Mouse (Mus musculus) kidney, adult 8-10 months (tissue): ENCODE measurements around the gene Fabp6.

Experiments
- DNase-seq, 2 experiments: peaks; one replicate each; pipeline ENCODE4 v3.0.0; 2022

The Fabp6 gene

DNA sequence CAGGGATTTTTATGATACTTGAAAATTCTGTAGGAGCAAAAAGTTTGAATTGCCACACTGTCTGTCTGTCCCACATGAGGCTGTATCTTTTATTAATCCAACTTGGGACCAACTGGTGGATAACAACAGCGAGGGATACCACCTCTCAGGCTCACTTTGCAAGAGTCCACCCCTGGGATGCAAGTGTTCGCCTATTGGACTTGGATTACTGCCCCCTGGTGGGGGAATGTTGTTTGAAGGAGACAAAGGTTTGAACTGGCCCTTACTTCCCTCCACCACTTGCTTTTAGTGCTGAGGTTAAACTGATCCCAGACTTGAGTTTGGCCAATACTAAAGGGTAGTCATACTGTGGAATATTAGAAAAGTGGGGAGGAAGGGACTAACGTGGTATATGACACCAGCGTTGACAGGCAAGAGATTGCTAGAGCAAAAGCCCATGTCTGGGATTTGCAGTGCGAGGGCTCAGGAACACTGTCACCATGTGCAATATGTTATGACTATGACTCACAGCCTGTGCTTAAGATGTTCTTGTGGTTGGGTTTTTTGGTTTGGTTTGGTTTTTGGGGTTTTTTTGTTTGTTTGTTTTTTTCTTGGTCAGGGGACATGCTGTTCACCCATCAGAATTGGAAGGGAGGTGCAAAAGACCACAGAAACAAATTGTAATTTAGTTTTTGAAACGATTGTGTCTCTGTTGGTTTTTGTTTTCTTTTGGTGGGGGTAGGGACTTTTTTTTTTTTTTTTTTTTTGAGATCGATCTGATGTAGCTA, 14.8 kb downstream of the Fabp6 start, which contains the start of gene 4933415A04Rik:
Gene 4933415A04Rik, plus strand, starts transcription at position 717 of the 767 bp plus-strand sequence.
- peak; percentile 45 to 73 for DNase-seq

DNA sequence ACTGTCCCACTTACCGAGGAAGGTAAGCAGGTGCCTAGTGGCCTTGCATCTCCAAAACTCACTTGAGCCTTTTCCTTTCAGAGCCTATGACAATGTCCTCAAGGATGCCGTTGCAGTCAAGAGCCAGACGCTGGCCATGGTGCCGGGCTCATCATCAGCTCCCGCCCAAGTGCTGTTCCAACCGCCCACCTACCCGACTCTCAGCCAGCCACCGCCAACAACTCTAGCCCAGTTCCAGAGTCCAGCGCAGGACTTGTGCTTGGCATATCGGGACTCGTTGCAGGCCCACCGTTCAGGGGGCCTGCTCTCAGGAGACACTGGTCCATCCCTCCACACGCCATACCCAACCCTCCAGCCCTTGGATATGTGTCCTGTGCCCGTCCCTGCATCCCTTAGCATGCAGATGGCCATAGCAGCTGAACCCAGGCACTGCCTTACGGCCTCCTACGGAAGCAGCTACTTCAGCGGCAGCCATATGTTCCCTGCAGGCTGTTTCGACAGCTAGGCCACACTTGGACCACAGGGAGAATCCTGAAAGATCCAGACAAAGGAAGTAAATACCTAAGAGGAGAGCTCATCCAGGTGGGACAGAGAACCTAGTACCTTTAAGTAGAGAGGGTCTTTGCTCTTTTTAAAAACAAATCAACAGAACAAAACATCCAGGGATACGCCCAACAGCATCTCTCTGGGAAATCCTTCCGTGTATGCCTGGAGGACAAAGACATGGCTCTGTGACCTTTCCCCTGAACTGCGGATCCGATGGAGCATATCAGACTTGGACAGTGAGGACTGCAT, 15.9 kb downstream of the Fabp6 start:
- no peak for DNase-seq

GRCm38 (mm10) chr11:43577713-43578478, 23.4 kb downstream of the Fabp6 start:
- DNase-seq, result no peak

DNA sequence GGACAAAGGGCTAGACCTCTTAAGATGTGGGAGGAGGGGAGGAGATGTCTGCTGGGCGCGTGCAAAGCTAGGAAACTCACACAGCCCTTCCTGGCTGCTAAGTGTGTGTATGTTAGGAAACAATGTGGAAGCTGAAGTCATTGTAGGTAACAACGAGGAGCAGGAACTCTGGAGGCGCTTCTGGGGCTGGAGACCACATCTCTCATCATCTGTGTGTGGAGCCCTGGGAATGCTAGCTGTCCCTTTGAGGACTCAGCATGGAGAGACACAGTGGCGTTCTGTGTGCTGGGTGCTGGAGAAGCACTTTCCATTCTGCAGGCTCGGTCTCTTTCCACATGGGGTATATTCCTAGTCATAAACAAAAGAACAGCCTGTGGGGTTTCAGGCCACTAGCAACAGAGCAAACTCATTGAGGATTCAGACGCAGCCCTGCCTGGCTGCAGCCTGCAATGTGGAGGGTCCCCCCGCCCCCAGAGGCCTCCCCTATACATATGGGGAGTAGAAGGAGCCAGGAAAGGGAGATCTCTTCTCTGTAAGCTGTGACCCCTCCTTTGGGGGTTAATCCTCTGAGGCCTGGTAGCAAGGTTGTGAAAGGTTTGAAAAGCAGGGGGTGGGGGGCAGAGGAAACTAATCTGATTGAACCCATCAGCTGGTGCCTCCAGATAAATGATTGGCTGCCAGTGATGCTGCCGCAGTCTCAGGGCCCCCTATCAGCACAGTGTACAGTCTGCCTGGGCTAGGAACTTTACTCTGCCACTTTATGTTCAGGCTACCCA, 25.8 kb downstream of the Fabp6 start:
- DNase-seq, result no peak

DNA sequence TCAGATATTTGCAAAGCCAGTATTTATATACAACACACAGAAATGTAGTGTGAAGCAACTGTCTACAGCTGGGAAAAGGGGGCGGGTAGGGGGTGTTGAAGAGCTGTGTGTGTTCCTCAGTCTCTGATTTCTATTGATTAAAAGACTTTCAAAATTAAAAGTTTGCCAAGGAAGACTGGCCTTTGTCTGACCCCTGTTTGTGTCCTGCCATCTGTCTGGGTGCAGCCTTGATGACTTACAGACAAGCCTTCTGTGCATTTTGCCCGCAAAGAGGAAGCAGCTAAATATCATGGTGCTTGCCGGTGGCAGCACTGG, 26.3 kb downstream of the Fabp6 start:
- no peak for DNase-seq

DNA sequence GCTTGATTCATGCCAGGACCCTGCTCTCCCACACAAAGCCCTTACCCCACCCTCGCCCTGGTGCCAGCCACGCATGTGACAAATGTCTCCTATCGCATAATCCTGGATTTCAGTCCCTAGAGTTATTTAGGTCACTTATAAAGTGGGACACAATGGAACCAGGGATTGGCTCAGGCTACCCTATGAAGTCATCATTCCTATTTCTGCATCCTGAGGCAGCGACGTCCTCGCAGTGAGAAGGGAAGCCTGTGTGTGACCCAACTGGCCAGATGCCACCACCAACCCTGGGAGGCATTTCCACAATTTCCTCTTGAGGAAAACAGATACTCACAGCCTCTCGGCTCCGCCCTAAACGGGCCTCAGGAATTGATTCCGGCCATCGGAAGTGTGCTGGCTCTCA, 31.7 kb downstream of the Fabp6 start:
- DNase-seq, result peak; percentile 75 to 76

DNA sequence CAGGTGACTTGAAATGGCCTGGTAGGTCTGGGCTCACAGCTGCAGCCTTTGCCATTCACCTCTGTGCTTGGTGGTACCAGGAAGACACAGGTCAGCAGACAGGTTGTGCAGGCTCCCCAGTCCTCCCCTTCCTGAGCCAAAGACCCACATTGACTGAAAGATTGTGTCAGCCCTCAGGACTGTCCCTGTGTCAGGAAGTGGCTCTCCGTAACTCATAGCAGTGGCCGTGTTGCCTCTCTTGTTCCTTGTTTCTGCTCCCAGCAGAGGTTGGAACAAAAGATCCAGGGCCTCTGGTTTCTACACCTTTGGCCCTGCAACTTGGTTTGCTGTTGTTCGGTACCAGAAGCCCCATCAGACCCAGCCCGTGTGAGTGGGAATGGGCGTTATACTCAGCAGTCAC, 32.2 kb downstream of the Fabp6 start:
- DNase-seq, result no peak

- peak in 1 of 2 experiments; percentile 52 for DNase-seq
Measured at GRCm38 (mm10) chr11:43568263-43568662, 33.1 kb downstream of the Fabp6 start.

- no peak for DNase-seq
Measured at GRCm38 (mm10) chr11:43566696-43567095, 34.6 kb downstream of the Fabp6 start.

GRCm38 (mm10) chr11:43565852-43566251, 35.5 kb downstream of the Fabp6 start:
- DNase-seq, result no peak

GRCm38 (mm10) chr11:43565414-43565813, 35.9 kb downstream of the Fabp6 start:
- DNase-seq, result no peak

- no peak for DNase-seq
Measured at GRCm38 (mm10) chr11:43563654-43564244, 37.6 kb downstream of the Fabp6 start.

GRCm38 (mm10) chr11:43559515-43560292, 41.6 kb downstream of the Fabp6 start:
- no peak for DNase-seq

DNA sequence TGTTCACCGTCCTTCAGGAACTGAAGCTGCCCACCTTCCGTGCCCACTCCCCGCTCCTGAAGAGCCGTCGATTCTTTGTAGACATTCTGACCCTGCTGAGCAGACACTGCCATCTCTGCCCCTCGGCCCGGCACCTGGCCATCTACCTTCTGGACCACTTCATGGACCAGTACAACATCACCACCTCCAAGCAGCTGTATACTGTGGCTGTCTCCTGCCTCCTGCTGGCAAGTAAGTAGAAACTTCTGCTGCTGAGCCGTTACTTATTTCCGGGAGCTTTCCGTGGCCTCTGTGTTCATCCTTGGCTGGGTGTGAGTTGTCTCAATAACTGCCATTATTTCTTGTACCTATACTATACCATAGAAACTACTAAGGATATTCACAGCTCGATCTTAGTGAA, 44.8 kb downstream of the Fabp6 start:
- no peak for DNase-seq

GRCm38 (mm10) chr11:43552675-43553074, 48.7 kb downstream of the Fabp6 start:
- DNase-seq, result no peak

GRCm38 (mm10) chr11:43551756-43552155, 49.6 kb downstream of the Fabp6 start:
- no peak for DNase-seq

- peak; percentile 83 to 85 for DNase-seq
Measured at GRCm38 (mm10) chr11:43549701-43550100, 51.6 kb downstream of the Fabp6 start.

DNA sequence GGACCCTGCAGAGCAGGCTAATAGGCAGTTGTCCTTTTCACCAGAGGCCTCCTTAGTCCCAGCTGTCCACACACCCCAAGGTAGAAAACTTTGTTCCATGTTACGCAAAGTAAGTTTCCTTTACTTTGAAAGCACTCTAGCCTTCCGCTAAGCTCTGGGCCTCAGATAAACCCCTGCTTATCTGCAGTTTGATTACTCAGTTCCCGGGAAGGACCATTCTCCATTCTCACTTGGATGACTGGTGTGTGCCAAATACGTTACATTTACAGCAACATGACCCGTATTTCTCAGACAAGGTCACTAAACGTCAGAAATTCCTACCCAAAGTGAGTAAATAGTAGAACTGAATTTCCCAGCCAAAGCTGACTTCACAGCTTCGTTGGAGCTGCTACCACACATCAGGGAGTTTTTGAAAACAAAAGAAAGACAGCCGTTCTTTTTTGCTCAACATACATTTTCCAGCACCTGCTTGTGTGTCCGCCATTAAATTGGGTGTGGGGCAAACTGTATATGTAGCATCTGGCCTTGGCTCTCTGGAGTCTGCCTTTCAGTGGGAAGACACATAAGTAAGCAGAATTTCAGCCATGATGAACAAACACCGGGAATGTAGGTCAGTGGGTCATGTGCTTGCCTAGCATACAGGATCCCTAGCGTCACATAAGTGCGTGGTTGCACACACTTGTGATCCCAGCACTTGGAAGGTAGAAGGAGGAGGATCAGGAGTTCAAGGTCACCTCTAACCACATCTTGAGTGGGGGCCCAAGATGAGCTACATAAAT, 52.5 kb downstream of the Fabp6 start:
- no peak for DNase-seq

DNA sequence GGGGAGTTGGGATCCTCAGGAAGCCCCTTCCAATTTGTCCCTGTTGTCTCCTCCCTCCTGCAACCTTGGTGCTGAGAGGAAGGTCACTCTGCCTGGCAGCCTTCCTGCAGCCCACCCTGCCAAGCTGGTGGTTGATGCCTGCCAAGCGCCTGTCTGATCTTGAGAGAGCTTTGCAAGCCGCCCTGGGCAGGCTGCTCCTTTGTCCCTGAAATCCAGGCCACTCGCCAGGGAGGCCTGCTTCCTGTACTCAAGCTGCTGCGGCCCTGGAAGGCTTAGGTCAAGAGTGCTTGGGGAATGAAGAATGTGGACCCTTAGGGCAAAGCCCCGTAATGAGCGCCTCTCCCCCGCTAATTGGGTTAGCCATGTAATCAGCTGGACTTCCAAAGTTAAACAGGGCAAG, 53.2 kb downstream of the Fabp6 start:
- no peak for DNase-seq

DNA sequence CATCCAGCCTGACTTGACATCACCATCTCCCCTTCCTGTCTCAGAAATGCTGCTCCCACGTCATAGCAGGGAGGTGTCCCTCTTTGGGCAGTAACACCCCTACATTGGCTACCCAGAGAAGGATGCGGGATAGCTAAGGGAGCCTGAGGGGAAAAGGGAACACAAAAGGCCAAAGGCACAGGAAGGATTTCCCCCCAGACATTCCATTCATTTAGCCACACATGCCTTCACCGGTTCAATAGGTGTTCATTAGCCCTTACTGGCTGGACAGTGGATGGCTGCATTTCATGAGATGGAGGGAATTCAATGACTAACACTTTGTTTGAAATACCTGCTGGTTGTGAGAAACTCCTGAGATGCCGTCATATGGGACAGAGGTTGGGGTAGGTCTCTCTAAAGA, 54.7 kb downstream of the Fabp6 start:
- DNase-seq, result no peak
